Mouse (Mus musculus): ENCODE results near the gene Sesn2. TPM values are rescaled to one million over a fixed set of nuclear protein-coding genes. Genes with fewer than 3 reads are reported as not detected.

Gene Sesn2
- polyA plus RNA-seq, 1 experiment from 2014 or later, result 10.0 TPM

DNA sequence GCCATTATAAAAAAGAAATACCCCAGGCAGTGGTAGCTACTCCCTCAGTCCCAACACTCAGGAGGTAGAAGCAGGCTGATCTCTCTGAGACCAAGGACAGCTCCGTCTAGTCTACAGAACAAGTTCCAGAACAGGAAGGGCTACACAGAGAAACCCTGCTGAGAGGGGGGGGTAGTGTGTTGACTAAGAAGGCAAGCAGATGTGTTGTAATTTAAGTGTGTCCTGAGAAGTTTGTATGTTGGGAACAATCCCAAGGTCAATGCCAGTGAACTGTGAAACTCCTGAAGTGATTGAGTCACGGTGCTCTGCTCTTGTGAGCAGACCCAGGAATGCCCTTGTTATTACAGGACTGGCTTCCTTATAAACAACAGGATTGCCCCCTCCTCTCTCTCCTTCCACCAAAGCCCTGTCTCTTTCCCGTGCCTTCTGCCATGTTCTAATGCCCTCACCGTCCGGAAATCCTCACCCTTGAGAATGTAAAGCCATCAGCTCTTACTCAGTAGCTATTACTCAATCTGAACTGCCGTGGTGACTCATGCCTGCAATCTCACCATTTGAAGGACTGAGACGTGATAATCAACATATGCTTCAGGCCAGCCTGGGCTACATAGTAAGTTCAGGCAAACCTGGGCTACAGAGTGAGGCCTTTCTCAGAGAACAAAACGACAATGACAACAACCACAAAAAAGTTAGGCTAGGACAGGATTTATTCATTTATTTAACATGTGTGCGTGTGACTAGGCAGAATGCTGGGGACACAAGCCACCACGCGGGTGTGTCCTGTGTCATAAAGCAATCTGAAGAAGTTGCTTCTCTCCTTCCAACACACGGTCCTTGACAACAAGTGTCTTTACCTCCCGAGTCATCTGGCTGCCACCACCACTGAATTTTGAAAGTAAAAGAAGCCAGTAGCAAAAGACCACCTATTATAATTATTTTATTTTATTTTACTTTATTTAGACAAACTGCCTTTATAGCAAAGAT lies 34.1 kb downstream of the Sesn2 start:
- Histone ChIP-seq H3K9ac (ENCODE audit: low read depth, low read length) (no peak overlapping the region), H3K4me2 (ENCODE audit: low read length) (no peak overlapping the region), H3K27me3 (ENCODE audit: control insufficient read depth, insufficient read depth, low read depth, low read length) (no peaks in the 10 kb centered on the region), H3K27ac (ENCODE audit: low read length) (no peak overlapping the region), H3K9me3 (replicated peaks; ENCODE audit: control insufficient read depth, low read length, poor library complexity, severe bottlenecking) (no peaks in the 10 kb centered on the region), H3K4me3 (ENCODE audit: low read depth, low read length) (no peak overlapping the region), H3K36me3 (ENCODE audit: control insufficient read depth, insufficient read depth, low read length) (no peaks in the 10 kb centered on the region), H3K4me1 (ENCODE audit: control insufficient read depth, insufficient read depth, low read length) (no peaks in the 10 kb centered on the region)
- 77% methylated on average over 13 of the region's 13 CpGs for WGBS
- no peak for ATAC-seq

DNA sequence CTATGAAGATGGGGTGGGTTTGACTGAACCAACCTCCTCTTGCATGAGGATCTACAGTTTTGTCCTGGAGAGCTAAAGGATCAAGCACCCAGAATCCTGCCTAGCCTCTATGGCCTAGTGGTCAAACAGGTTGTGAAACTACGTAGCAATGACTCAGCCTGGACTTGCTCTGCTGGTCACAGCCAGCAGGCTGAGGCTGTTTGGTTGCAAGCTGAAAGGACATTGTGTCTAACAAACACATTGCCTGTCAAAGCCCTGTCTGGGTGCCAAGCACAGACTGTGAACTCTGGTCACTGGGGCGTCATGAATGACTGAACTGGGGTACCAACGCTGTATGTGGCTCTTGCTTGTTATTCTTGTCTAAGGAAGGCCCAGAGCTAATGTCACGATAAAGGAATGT lies 35.7 kb downstream of the Sesn2 start:
- Histone ChIP-seq H3K4me1 (ENCODE audit: control insufficient read depth, insufficient read depth, low read length) (no peaks in the 10 kb centered on the region), H3K27ac (ENCODE audit: low read length) (no peak overlapping the region), H3K27me3 (ENCODE audit: control insufficient read depth, insufficient read depth, low read depth, low read length) (no peaks in the 10 kb centered on the region), H3K36me3 (ENCODE audit: control insufficient read depth, insufficient read depth, low read length) (no peaks in the 10 kb centered on the region), H3K9ac (ENCODE audit: low read depth, low read length) (no peak overlapping the region), H3K9me3 (replicated peaks; ENCODE audit: control insufficient read depth, low read length, poor library complexity, severe bottlenecking) (no peaks in the 10 kb centered on the region), H3K4me3 (ENCODE audit: low read depth, low read length) (no peak overlapping the region), H3K4me2 (ENCODE audit: low read length) (no peak overlapping the region)
- ATAC-seq, result no peak
- WGBS, result 79% methylated on average over 4 of the region's 4 CpGs

DNA sequence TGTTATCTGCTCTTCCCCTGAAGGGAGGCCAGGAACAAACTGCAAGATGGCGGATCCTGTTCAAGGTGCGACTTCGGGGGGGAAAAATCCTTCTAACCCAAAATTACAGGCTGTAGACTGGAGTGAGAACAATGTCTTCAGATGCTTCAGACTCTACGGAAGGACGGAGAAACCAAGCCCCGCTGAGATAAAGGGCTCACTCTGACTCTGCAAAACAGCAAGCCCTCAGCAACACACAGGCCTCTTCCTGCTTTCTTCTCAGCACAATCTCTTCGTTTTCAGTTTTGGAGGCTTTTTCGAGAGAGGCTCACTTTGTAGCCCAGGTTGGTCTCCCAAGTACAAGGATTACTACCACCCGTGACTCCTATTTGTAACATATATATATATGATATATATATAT lies 36.9 kb downstream of the Sesn2 start:
- Histone ChIP-seq H3K4me3 (ENCODE audit: low read depth, low read length) (no peak overlapping the region), H3K27ac (ENCODE audit: low read length) (no peak overlapping the region), H3K9ac (ENCODE audit: low read depth, low read length) (no peak overlapping the region), H3K9me3 (replicated peaks; ENCODE audit: control insufficient read depth, low read length, poor library complexity, severe bottlenecking) (no peaks in the 10 kb centered on the region), H3K36me3 (ENCODE audit: control insufficient read depth, insufficient read depth, low read length) (no peaks in the 10 kb centered on the region), H3K4me1 (ENCODE audit: control insufficient read depth, insufficient read depth, low read length) (no peaks in the 10 kb centered on the region), H3K27me3 (ENCODE audit: control insufficient read depth, insufficient read depth, low read depth, low read length) (no peaks in the 10 kb centered on the region), H3K4me2 (ENCODE audit: low read length) (no peak overlapping the region)
- no peak for ATAC-seq
- 93% methylated on average over 9 of the region's 9 CpGs for WGBS

DNA sequence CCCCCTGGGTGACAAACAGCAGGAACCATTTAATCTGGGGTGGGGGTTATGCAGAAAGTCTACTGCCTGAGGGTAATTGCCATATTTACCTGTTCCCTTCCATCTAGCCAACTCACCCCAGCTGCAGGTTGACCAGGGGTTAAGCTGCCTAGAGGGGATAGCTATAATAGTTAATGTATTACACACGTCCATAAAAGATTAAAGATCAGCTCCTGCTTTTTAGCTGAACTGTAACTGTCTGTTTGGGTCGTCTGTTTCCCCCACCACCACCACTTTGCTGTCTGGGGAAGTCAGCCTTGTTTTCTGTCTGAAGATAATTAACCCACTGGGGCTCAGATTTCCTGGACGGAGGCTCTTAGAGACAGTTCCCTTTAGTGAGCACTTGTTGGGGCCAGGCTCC lies 40.4 kb downstream of the Sesn2 start:
- WGBS, result 24% methylated on average over 3 of the region's 3 CpGs
- no peak for ATAC-seq

DNA sequence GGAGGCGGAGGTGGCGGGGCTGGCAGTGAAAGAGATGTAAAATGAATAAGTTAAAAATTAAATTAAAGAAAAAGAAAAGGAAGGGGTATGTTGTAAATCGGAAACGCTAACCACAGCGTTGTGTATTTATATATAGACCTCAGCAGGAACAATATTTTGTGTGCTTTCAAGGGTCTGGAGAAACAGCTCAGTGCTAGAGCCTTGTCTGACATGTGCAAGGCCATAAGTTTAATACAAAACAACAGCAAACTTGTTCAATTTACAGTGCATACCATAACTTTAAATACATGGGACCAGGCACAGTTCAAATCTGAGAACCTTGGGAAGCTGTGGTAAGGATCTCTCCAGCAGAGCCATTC lies 46.1 kb downstream of the Sesn2 start:
- peaks cover 13% of the 10 kb centered on the region for H3K36me3 ChIP-seq (ENCODE audit: control insufficient read depth, insufficient read depth, low read length)
- 0 out of 2 replicates have a peak overlapping the region, but pooled peaks have one; percentile 25 for H3K27ac ChIP-seq (ENCODE audit: low read length)
- 2% methylated on average over 5 of the region's 5 CpGs for WGBS
- H3K4me2 ChIP-seq (ENCODE audit: low read length), result peak overlapping the region; percentile 93
- peak overlapping the region; percentile 80 for H3K4me3 ChIP-seq (ENCODE audit: low read depth, low read length)
- ATAC-seq, result 0 out of 2 replicates have a peak, but pooled peaks have one; percentile 23
- no peaks in the 10 kb centered on the region for H3K27me3 ChIP-seq (ENCODE audit: control insufficient read depth, insufficient read depth, low read depth, low read length)
- H3K4me1 ChIP-seq (ENCODE audit: control insufficient read depth, insufficient read depth, low read length), result peaks cover 25% of the 10 kb centered on the region
- H3K9me3 ChIP-seq (replicated peaks; ENCODE audit: control insufficient read depth, low read length, poor library complexity, severe bottlenecking), result no peaks in the 10 kb centered on the region
- peak overlapping the region; percentile 78; the same call in 1 of the 2 replicates for H3K9ac ChIP-seq (ENCODE audit: low read depth, low read length)

More for the DNA sequence above, 40.4 kb downstream of the Sesn2 start:
- no peaks in the 10 kb centered on the region for H3K36me3 ChIP-seq (ENCODE audit: control insufficient read depth, insufficient read depth, low read length)
- no peaks in the 10 kb centered on the region for H3K4me1 ChIP-seq (ENCODE audit: control insufficient read depth, insufficient read depth, low read length)
- H3K9me3 ChIP-seq (replicated peaks; ENCODE audit: control insufficient read depth, low read length, poor library complexity, severe bottlenecking), result no peaks in the 10 kb centered on the region
- H3K4me3 ChIP-seq (ENCODE audit: low read depth, low read length), result no peak overlapping the region
- H3K9ac ChIP-seq (ENCODE audit: low read depth, low read length), result no peak overlapping the region
- no peak overlapping the region for H3K4me2 ChIP-seq (ENCODE audit: low read length)
- H3K27me3 ChIP-seq (ENCODE audit: control insufficient read depth, insufficient read depth, low read depth, low read length), result no peaks in the 10 kb centered on the region
- H3K27ac ChIP-seq (ENCODE audit: low read length), result no peak overlapping the region

DNA sequence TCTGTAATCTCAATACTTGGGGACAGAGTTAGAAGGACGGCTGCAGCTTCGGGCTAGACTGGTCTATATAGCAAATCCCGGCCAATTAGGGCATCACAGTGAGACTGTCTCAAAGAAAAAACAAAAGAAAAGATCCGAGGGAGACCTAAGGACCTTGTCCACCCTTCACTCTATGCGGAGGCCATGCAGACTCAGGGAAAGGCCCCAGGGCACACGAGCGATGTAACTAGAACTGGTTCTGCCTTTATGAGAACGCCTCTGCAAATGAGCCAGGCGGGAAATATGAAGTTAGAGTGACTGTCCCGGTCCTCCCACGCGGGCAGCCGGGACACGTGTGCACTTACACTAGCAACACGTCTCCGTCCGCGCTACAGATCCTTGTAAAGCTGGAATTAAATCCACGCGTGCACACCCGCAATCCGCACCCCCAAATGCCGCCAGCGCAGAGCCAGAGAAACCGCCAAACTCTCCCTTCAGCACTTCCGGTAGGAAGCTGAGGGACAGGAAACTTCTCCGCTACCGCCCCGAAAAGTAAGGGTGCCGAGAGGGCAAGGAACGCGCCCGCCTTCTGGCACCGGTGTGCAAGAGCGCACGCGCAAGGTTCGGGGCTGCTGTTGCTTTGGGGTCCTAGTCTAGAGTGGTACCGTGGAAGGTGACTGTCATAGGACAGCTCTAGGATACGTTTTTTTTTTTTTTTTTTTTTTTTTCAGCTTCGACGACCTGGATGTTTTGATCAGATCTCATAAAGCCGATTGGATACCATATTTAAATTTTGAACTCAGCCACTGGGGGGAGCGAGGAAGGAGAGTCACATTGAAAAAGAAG lies 46.7 kb downstream of the Sesn2 start, which contains the start of gene Med18:
Med18 (minus strand) TSS at position 492 of the 825 bp plus-strand sequence.
- Histone ChIP-seq H3K36me3 (ENCODE audit: control insufficient read depth, insufficient read depth, low read length) (peaks cover 16% of the 10 kb centered on the region), H3K4me1 (ENCODE audit: control insufficient read depth, insufficient read depth, low read length) (peaks cover 25% of the 10 kb centered on the region), H3K27ac (ENCODE audit: low read length) (peak within 1 kb of the TSS; percentile 51), H3K4me2 (ENCODE audit: low read length) (peak within 1 kb of the TSS; percentile 93), H3K9me3 (replicated peaks; ENCODE audit: control insufficient read depth, low read length, poor library complexity, severe bottlenecking) (no peaks in the 10 kb centered on the region), H3K27me3 (ENCODE audit: control insufficient read depth, insufficient read depth, low read depth, low read length) (no peaks in the 10 kb centered on the region), H3K4me3 (ENCODE audit: low read depth, low read length) (peak within 1 kb of the TSS; percentile 80), H3K9ac (ENCODE audit: low read depth, low read length) (peak within 1 kb of the TSS; percentile 78)
- peak; percentile 96 for ATAC-seq
- under 1% methylated on average over 44 of the region's 44 CpGs for WGBS

DNA sequence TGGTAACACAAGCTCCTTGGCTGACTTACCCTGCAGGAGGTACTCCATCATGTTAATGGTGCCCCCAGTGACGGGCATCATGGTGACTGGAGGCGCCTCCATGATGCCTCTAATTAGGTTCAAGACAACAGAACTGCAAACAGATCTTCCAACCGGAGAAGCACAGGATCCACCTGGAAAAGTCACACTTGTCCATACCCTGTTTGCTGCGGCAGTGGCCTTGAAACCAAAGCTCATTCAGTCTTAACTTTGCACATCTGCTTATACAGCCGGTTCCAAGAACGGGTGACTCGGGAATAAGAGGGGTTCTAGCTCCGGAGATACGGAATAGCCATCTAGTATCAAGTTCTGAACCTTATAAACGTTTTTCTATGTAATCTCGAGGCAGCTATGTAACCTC lies 47.5 kb downstream of the Sesn2 start:
- Histone ChIP-seq H3K36me3 (ENCODE audit: control insufficient read depth, insufficient read depth, low read length) (peaks cover 22% of the 10 kb centered on the region), H3K9ac (ENCODE audit: low read depth, low read length) (peak overlapping the region; percentile 78), H3K9me3 (replicated peaks; ENCODE audit: control insufficient read depth, low read length, poor library complexity, severe bottlenecking) (no peaks in the 10 kb centered on the region), H3K4me1 (ENCODE audit: control insufficient read depth, insufficient read depth, low read length) (peaks cover 25% of the 10 kb centered on the region), H3K4me2 (ENCODE audit: low read length) (peak overlapping the region; percentile 93), H3K4me3 (ENCODE audit: low read depth, low read length) (peak overlapping the region; percentile 80), H3K27ac (ENCODE audit: low read length) (no peak overlapping the region), H3K27me3 (ENCODE audit: control insufficient read depth, insufficient read depth, low read depth, low read length) (no peaks in the 10 kb centered on the region)
- WGBS, result 13% methylated on average over 11 of the region's 11 CpGs
- ATAC-seq, result no peak

DNA sequence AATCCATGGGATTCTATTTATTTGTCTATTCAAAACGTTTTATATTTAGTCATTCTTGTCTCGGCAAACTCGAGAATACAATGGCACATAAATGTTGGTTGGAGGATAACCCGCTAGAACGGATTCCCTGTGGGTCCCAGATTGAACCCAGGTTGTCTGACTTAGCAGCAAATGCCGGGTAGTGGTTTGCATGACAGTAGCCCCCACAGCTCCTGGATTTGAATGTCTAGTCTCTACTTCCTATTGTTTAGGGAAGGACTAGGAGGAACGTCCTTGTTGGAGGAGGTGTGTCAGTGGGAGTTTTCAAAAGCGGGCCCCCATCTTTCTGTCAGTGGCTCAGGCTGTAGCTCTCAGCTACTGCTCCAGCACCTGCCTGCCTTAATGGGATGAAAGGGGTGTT lies 50.1 kb downstream of the Sesn2 start:
- Histone ChIP-seq H3K4me1 (ENCODE audit: control insufficient read depth, insufficient read depth, low read length) (peaks cover 25% of the 10 kb centered on the region), H3K9ac (ENCODE audit: low read depth, low read length) (no peak overlapping the region), H3K4me2 (ENCODE audit: low read length) (no peak overlapping the region), H3K27me3 (ENCODE audit: control insufficient read depth, insufficient read depth, low read depth, low read length) (no peaks in the 10 kb centered on the region), H3K27ac (ENCODE audit: low read length) (no peak overlapping the region), H3K4me3 (ENCODE audit: low read depth, low read length) (no peak overlapping the region), H3K36me3 (ENCODE audit: control insufficient read depth, insufficient read depth, low read length) (peaks cover 29% of the 10 kb centered on the region), H3K9me3 (replicated peaks; ENCODE audit: control insufficient read depth, low read length, poor library complexity, severe bottlenecking) (no peaks in the 10 kb centered on the region)
- ATAC-seq, result no peak
- WGBS, result 91% methylated on average over 8 of the region's 8 CpGs

All from midbrain, embryonic 16.5 days (tissue).